Mouse (Mus musculus) MN1 (cell line): ENCODE measurements around the gene Cachd1.

Source experiments
- DNase-seq: peaks from one replicate; pipeline ENCODE4 v3.0.0-alpha.2; 2016; ENCODE audit warnings: low spot score

Gene Cachd1

GRCm38 (mm10) chr4:100922816-100923554, 146.5 kb downstream of the Cachd1 start:
- DNase-seq: no peak

GRCm38 (mm10) chr4:100923598-100923997, 147.1 kb downstream of the Cachd1 start:
- DNase-seq: no peak

- DNase-seq: no peak
These were observed 147.8 kb downstream of the Cachd1 start for GRCm38 (mm10) chr4:100924276-100924675.

GRCm38 (mm10) chr4:100925153-100925552, 148.7 kb downstream of the Cachd1 start:
- no peak for DNase-seq

GRCm38 (mm10) chr4:100926608-100927007, 150.1 kb downstream of the Cachd1 start:
- no peak for DNase-seq

GRCm38 (mm10) chr4:100927059-100927458, 150.6 kb downstream of the Cachd1 start:
- no peak for DNase-seq

GRCm38 (mm10) chr4:100943689-100944088, 167.2 kb downstream of the Cachd1 start:
- DNase-seq: no peak

- DNase-seq: no peak
These were observed 167.8 kb downstream of the Cachd1 start for GRCm38 (mm10) chr4:100944276-100944675.

- no peak for DNase-seq
These were observed 168.9 kb downstream of the Cachd1 start for GRCm38 (mm10) chr4:100945171-100945899.

GRCm38 (mm10) chr4:100948494-100949425, 172.3 kb downstream of the Cachd1 start:
- no peak for DNase-seq

GRCm38 (mm10) chr4:100950316-100950715, 173.8 kb downstream of the Cachd1 start:
- DNase-seq: no peak

- no peak for DNase-seq
These were observed 175.4 kb downstream of the Cachd1 start for GRCm38 (mm10) chr4:100951876-100952275.

- DNase-seq: no peak
These were observed 186.9 kb downstream of the Cachd1 start for GRCm38 (mm10) chr4:100963341-100963740.

- DNase-seq: no peak
These were observed 187.3 kb downstream of the Cachd1 start for GRCm38 (mm10) chr4:100963796-100964195.

- no peak for DNase-seq
These were observed 191.4 kb downstream of the Cachd1 start for GRCm38 (mm10) chr4:100967703-100968392.

GRCm38 (mm10) chr4:100973641-100974454, 197.4 kb downstream of the Cachd1 start:
- no peak for DNase-seq

GRCm38 (mm10) chr4:100974455-100975035, 198.1 kb downstream of the Cachd1 start:
- DNase-seq: no peak

- DNase-seq: no peak
These were observed 201.0 kb downstream of the Cachd1 start for GRCm38 (mm10) chr4:100977522-100977921.

- DNase-seq: no peak
These were observed 210.7 kb downstream of the Cachd1 start for GRCm38 (mm10) chr4:100987187-100987586.

GRCm38 (mm10) chr4:100988231-100988799, 211.8 kb downstream of the Cachd1 start:
- DNase-seq: no peak
